Mouse (Mus musculus) kidney, postnatal 0 days (tissue): ENCODE measurements at regions not wholly inside any gene's neighbourhood (a gene's known extent, or its start where the extent isn't known, plus 50 kb on each side); places are given as distances from the start of the nearest gene placed in this dataset.
A peak's percentile ranks its signal among the peaks of the same experiment; 100 is the strongest.

Experiments
- ATAC-seq: fragments of 200-750 bp; cut with Nextera tagmentation; replicated peaks from 2 replicates; pipeline ENCODE4 v1.8.0; 2017; ENCODE audit warnings: low read depth, moderate number of reproducible peaks, moderate TSS enrichment, moderate library complexity; ENCODE audit not compliant: low FRiP score
- DNase-seq: peaks from one replicate; pipeline ENCODE4 v3.0.0-alpha.2; 2016; ENCODE audit warnings: low spot score
- H3K27ac ChIP-seq: fragments of 300-500 bp; sonication (generic); 2 replicates; pipeline ENCODE4 v1.5.1; 2014; ENCODE audit warnings: mild to moderate bottlenecking
- H3K27me3 ChIP-seq: fragments of 300-500 bp; sonication (generic); 2 replicates; pipeline ENCODE4 v1.6.1; 2014; ENCODE audit warnings: low read length, mixed read lengths; ENCODE audit not compliant: insufficient read depth
- H3K36me3 ChIP-seq: fragments of 300-500 bp; sonication (generic); 2 replicates; pipeline ENCODE4 v1.6.1; 2014; ENCODE audit warnings: low read length, mixed read lengths; ENCODE audit not compliant: insufficient read depth
- H3K4me1 ChIP-seq: fragments of 300-500 bp; sonication (generic); replicated peaks from 2 replicates; pipeline ENCODE4 v1.6.1; 2014; ENCODE audit warnings: antibody characterized with exemption, low read length, mixed read lengths; ENCODE audit not compliant: insufficient read depth
- H3K4me2 ChIP-seq: fragments of 300-500 bp; sonication (generic); 2 replicates; pipeline ENCODE4 v1.6.1; 2014; ENCODE audit warnings: mild to moderate bottlenecking, low read length, moderate library complexity, mixed read lengths
- H3K4me3 ChIP-seq: fragments of 300-500 bp; sonication (generic); replicated peaks from 2 replicates; pipeline ENCODE4 v1.5.1; 2014; ENCODE audit warnings: low read depth, low read length
- H3K9ac ChIP-seq: fragments of 300-500 bp; sonication (generic); 2 replicates; pipeline ENCODE4 v1.6.1; 2014; ENCODE audit warnings: low read depth, low read length
- H3K9me3 ChIP-seq: fragments of 300-500 bp; sonication (generic); replicated peaks from 2 replicates; pipeline ENCODE4 v1.6.1; 2016; ENCODE audit warnings: low read length, inconsistent platforms, mixed read lengths
- CTCF ChIP-seq: IDR thresholded peaks from 2 replicates; pipeline ENCODE4 v1.5.1; 2016; ENCODE audit warnings: antibody characterized with exemption, low read depth, mild to moderate bottlenecking, moderate library complexity
- WGBS: fragments of 180-500 bp; shearing (Covaris S2); extraction: QIAGEN DNeasy Blood & Tissue Kit; methylation state at CpG from one replicate; pipeline ENCODE4 v1.1.7; 2014; 5-methylcytosine and 5-hydroxymethylcytosine counted together

GRCm38 (mm10) chr1:137620672-137621071 lies 554.8 kb downstream of the Ptprc start:
- TF ChIP-seq CTCF: no peak
- Histone ChIP-seq H3K36me3 (no peaks in the 10 kb centered on the region), H3K4me2 (no peak overlapping the region), H3K9me3 (no peaks in the 10 kb centered on the region), H3K4me1 (no peaks in the 10 kb centered on the region), H3K27me3 (no peaks in the 10 kb centered on the region), H3K4me3 (no peak overlapping the region), H3K9ac (no peak overlapping the region), H3K27ac (no peak overlapping the region)
- WGBS: 75% methylated on average over 5 of the region's 5 CpGs
- DNase-seq (peak; percentile 2), ATAC-seq (no peak)

GRCm38 (mm10) chr1:137618231-137618630 lies 557.3 kb downstream of the Ptprc start:
- no peak overlapping the region for H3K4me2 ChIP-seq
- H3K27ac ChIP-seq: no peak overlapping the region
- H3K4me1 ChIP-seq: no peaks in the 10 kb centered on the region
- TF ChIP-seq CTCF: no peak
- no peaks in the 10 kb centered on the region for H3K36me3 ChIP-seq
- 98% methylated on average over 2 of the region's 2 CpGs for WGBS
- no peaks in the 10 kb centered on the region for H3K9me3 ChIP-seq
- H3K27me3 ChIP-seq: no peaks in the 10 kb centered on the region
- DNase-seq (no peak), ATAC-seq (no peak)
- H3K9ac ChIP-seq: no peak overlapping the region
- H3K4me3 ChIP-seq: no peak overlapping the region

- DNase-seq (peak; percentile 11), ATAC-seq (no peak)
- Histone ChIP-seq H3K4me2 (no peak overlapping the region), H3K4me1 (no peaks in the 10 kb centered on the region), H3K36me3 (no peaks in the 10 kb centered on the region), H3K4me3 (no peak overlapping the region), H3K9me3 (no peaks in the 10 kb centered on the region), H3K27ac (no peak overlapping the region), H3K9ac (no peak overlapping the region), H3K27me3 (no peaks in the 10 kb centered on the region)
- WGBS: 51% methylated on average over 5 of the region's 5 CpGs
- TF ChIP-seq CTCF: no peak
Measured at GRCm38 (mm10) chr1:137617513-137617912, 558.0 kb downstream of the Ptprc start.

GRCm38 (mm10) chr1:137606716-137607115 lies 568.8 kb downstream of the Ptprc start:
- TF ChIP-seq CTCF: no peak
- H3K9me3 ChIP-seq: no peaks in the 10 kb centered on the region
- 92% methylated on average over 1 of the region's 1 CpGs for WGBS
- DNase-seq (no peak), ATAC-seq (no peak)
- H3K27me3 ChIP-seq: no peaks in the 10 kb centered on the region
- no peak overlapping the region for H3K4me2 ChIP-seq
- no peak overlapping the region for H3K9ac ChIP-seq
- no peak overlapping the region for H3K27ac ChIP-seq
- no peaks in the 10 kb centered on the region for H3K36me3 ChIP-seq
- H3K4me3 ChIP-seq: no peak overlapping the region
- no peaks in the 10 kb centered on the region for H3K4me1 ChIP-seq

GRCm38 (mm10) chr1:137605890-137606663 lies 569.4 kb downstream of the Ptprc start:
- no peak for ATAC-seq
- DNase-seq: no peak
- H3K36me3 ChIP-seq: no peaks in the 10 kb centered on the region
- H3K9me3 ChIP-seq: no peaks in the 10 kb centered on the region
- H3K4me3 ChIP-seq: no peak overlapping the region
- H3K27ac ChIP-seq: no peak overlapping the region
- TF ChIP-seq CTCF: no peak
- no peak overlapping the region for H3K9ac ChIP-seq
- H3K4me2 ChIP-seq: no peak overlapping the region
- 70% methylated on average over 11 of the region's 11 CpGs for WGBS
- no peaks in the 10 kb centered on the region for H3K4me1 ChIP-seq
- H3K27me3 ChIP-seq: no peaks in the 10 kb centered on the region

GRCm38 (mm10) chr1:137593732-137594131 lies 581.8 kb downstream of the Ptprc start:
- Histone ChIP-seq H3K4me1 (no peaks in the 10 kb centered on the region), H3K4me2 (no peak overlapping the region), H3K27me3 (no peaks in the 10 kb centered on the region), H3K4me3 (no peak overlapping the region), H3K9me3 (no peaks in the 10 kb centered on the region), H3K9ac (no peak overlapping the region), H3K27ac (no peak overlapping the region), H3K36me3 (no peaks in the 10 kb centered on the region)
- no peak for ATAC-seq
- DNase-seq: no peak
- WGBS: 89% methylated on average over 7 of the region's 7 CpGs
- TF ChIP-seq CTCF: no peak

- Histone ChIP-seq H3K4me3 (no peak overlapping the region), H3K9me3 (no peaks in the 10 kb centered on the region), H3K4me2 (no peak overlapping the region), H3K27ac (no peak overlapping the region), H3K4me1 (no peaks in the 10 kb centered on the region), H3K36me3 (no peaks in the 10 kb centered on the region), H3K9ac (no peak overlapping the region), H3K27me3 (no peaks in the 10 kb centered on the region)
- no peak for TF ChIP-seq CTCF
- 67% methylated on average over 2 of the region's 2 CpGs for WGBS
- ATAC-seq (no peak), DNase-seq (no peak)
Measured at GRCm38 (mm10) chr1:137591891-137592290, 583.6 kb downstream of the Ptprc start.
